Mouse (Mus musculus) c-Kit-positive CD71-negative TER-119-negative erythroid progenitor cells, embryonic 14.5 days (primary cell): ENCODE results near the gene Minpp1.

ENCODE experiments used
- DNase-seq: peaks from one replicate; pipeline ENCODE4 v3.0.0-alpha.2; 2013; ENCODE audit warnings: low read depth

Gene Minpp1

DNA sequence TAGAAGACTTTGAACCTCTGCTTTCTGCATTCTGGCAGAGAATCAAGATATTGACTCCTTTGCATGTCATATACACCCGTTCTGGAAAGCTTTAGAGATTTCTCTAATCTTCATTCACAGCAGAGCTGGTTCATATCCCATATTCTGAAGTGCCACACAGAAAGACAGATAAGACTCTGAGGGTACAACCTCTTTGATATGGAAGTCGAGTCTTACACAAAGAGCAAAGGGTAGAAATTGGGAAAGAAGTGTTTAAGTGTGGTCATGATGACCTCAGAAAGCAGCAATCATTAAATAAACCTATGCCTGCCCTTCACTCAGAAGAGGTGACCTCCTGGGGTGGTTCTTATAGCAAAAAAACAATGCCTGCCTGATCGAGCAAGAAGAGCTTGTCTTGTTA, 43.2 kb downstream of the Minpp1 start:
- DNase-seq: no peak

DNA sequence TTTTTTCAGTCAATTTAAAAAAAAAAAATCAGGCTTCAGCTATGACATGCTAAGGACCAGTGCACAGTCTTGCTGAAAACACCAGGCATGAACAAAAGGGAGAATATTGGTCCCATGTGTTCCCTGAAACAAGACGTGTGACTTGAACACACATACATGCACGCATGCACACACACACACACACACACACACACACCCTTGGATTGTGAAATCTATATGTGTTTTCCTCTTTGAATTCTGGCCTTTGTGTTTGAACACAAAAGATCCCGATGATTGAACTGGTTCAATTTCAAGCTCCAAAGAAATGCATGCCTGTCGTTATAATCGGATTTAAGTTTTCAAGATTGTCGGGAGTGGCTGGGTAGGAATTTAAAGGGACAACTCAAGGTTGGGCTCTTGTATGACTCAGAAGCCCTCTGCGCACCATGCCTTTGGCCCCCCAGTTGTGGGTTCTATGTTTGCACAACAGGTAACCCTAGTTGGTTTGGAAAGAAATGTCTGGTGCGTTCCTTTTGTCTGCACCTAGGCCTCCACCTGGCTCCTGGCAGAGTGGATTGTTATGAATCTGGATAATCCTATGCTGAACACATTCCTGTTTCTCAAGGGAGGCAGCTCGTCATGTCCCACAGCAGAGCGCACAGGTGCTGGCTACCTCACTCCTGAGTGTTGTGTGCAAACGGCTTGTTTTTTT, 43.8 kb downstream of the Minpp1 start:
- DNase-seq: no peak

DNA sequence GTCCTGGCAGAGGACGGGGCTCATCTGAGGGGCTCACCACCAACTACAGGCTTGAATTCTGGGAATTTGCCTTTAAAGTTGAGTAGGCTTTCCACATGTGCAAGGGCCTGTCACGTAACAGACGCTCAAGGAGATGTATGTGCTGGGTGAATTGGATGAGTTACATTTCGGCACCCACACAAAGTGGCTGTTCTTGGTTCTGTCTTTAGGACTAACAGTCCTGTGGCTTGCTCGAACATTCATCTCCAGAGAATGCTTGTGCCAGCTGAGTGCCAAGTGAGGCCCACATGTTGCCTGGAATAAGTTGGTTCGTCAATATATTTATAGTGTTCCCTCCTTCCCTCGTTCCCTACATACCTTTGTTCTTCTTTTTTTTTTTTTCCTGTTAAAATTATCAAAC, 44.7 kb downstream of the Minpp1 start:
- DNase-seq: no peak

DNA sequence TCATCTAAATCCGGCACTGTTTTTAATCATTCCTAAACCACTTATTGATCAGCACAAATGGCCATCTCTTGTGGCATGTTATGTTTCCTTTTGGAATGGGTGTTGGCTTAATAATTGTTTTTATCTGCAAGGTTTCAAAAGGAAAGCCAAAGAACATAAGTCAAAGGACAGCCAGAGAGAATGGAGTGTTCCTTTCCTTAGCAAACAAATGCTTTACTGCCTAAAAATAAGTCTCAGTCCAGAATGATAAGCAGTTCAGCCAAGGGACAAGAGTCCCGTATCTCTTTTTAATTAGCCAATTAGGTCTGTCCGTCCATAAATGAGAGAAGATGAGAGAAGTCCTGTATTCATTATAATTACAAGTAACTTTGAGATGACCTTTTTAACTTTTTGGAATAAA, 46.8 kb downstream of the Minpp1 start:
- no peak for DNase-seq

DNA sequence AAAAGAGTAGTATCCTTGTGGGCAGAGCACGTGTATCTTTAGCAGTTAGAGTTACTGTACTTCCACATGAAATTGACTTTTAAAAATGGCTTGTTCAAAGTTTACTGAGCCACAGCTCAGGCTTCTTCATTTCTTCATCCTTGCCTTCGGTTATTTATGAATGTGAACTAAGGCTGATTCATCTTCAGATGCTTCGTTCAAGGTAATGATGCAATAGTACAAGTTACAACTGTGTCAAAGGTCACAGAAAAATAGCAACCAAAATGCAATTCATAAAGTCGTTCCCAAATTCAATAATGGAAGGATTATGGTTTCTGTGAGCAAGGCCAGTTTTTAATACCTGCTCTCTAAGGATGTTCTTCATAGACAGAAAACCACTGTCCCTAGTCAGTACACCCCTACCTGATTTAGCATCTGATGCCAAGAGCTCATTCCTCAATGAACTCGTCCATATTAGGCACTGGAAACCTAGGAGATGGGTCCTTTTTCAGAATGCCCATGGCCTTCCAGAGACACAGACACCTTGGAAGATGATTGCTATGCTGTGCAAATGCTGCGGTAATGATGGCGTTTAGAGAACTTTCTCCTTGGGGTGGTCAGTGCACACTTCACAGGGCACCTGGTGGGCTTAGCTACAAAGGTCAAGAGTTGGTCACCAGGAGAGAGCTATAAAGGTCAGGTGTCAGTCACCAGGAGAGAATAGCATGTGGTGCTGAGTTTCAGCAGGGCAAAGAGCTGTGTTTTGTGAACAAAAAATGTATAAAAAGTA, 47.4 kb downstream of the Minpp1 start:
- DNase-seq: no peak

DNA sequence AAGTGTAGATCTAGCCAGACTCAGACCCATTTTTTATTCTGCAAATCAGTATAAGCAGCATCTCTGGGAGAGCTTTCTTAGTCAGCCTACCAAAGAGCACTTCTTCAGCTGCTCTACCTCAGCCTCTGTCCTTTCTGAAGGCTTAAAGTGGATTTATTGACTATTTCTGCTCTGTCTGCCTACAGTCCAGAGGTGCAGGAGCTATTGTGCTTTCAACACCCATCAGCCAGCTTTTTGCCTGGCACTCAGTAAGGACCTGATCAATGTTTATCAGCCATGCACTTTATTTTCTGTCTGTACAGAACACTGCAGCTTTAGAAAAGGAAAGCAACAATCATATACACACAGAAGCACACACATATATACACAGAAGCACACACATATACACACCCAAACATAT, 49.3 kb downstream of the Minpp1 start:
- no peak for DNase-seq

DNA sequence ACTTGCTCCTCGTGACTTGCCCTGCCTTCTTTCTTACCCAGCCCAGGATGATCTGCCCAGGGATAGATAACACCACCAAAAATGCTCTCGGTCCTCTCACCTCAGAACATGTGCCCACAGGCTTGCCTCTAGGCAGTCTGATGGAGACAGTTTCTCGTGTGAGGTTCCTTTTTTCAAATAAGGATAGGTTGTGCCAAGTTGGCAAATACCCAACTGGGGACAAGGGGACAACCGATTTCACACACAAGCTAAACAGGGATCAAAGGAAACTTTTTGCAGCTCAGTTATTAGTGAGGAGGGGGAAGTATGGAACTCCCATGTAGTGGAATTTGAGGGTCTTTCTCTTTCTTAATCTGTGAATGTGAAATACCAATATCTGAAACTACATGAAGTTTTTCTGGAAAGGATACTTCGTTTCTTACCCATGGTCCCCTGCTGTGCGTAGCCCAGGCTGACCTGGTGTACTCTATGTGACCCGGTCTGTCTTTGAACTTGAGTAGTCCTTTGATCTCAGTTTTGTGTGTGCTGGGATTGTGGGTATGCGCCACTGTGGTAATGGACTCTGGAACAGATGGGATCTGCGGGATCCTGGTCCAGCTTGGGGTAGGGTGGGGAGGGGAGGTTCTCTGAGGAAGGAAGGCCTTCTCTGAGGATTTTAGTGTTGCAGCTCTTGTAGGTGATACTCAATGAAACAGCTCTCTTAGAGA, 57.4 kb downstream of the Minpp1 start:
- DNase-seq: no peak

DNA sequence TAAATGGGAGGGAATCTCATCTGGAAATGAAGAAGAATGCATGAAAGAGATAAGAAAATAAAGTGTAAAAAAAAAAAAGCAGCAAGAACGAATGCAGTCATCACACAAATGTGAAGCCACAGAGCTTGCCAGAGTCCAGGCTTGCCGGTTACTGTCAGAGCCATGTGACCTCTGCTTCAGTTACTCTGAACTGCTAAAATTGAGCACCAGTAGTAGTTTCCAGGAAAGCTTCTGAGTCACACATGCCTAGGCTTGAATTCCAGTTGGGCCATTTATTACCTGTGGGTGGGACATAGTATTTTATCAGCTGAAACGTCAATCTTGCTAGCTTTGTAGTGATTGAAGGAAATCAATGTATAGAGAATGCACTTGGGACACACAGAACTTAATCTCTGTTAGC, 61.8 kb downstream of the Minpp1 start:
- no peak for DNase-seq

DNA sequence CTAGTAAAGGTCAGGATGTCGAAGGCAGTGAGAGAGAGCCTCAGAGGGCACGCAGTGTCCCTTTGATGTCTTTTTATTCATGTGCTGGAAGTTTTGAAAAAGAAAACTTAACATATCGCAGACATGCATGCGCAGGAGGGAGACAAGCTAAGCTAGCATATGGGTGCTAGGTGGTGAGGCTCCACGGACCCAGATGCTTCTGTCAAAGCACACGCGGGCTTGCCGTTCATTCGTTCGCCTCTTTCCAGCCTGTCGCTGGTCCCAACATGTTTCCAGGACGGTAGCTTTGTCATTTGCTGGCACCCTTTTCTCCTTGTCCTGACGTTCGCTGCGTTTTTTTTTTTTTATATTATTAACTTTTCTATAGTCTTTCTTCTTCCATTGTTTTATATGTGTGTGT, 62.6 kb downstream of the Minpp1 start:
- no peak for DNase-seq

DNA sequence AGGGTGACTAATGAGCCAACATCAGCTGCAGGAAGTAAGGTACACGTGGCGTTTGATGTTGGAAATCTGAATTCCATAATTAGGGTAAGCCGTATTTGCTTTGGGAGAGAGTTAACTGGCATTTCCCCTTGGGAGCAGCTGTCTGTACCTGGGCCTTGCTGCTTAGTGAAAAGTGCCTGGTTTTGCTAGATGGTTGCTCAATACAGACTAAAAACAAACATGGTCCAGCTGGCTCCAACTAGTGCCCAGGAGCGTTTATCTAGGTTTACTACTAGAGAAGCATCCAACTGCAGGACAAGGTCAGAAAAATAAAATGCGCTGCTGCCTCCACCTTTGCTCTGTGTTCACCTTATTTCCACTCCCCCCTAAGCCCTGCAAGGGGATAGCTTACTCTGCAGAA, 64.9 kb downstream of the Minpp1 start:
- no peak for DNase-seq

DNA sequence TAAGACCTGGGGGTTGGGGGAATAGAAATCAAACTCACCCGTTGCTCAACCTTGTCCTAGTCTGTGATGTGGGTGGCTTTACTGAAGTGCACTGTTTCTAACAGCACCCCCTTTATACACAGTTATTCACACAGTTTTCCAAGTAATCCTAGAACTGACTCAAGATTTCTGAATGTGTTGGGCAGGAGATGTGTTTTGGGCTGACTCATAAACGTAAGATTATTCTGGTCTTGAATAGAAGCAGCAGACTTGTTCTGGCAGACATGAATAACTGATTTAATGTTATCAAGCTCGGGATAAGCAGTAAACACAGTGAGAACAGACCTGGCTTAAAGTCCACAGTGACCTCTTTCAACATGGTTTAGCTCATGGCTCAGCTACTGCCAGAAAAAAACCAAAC, 65.9 kb downstream of the Minpp1 start:
- no peak for DNase-seq

DNA sequence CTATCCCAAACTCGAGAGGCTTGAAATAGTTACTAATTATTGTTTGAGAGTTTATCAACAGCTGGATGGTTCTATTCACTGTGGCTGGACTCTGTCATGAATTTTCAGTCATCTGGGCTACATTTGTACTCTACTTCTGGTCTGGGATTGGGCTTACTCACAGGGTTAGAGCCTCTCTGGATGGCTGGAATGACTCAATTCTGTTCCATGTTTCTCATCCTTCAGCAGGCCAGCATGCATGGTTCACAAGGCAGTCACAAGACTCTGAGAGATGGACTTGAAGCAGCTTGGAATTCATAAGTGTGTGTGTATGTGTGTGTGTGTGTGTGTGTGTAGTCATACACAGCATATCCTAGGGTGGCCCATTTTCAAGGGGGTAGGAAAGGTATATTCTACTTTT, 66.5 kb downstream of the Minpp1 start:
- no peak for DNase-seq

DNA sequence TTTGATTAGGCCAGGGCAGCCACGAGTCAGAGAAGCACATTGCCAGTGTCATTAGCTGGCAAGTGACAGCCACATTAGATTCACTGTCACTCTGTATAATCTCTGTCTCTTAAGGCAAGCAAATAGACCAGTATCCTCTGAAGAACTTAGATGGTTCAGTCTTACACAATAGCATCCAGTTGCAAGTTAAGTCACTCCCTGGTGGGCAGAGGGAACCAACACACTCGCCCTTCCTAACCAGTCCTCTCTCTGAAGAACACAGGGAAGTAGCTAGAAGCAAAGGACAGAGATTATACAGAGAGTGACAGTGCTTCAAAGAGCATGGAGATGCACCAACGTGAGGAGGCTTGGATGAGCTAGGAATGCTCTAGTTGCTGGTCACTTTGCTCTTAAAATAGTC, 67.7 kb downstream of the Minpp1 start:
- DNase-seq: no peak

DNA sequence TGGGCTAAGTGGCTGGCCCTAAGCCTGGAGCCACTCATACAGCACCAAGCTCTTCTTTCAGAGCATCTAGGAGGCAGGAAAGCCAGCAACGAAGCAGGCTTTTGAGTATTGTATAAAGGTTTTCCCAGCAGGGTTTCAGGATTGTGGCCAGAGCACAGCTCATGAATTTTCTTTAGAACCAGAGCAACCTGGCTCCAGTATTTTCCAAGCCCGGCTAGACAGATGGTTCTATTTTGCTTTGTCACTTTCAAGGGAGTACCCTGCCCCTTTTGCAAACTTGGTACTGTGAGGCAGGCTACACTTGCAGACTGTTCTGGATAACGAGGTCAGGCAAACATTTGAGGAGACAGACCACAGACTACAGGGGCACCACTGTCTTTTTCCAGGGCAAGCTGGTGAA, 69.7 kb downstream of the Minpp1 start:
- DNase-seq: no peak
